Mouse (Mus musculus) megakaryocyte progenitor cell, adult 5-6 weeks (primary cell): ENCODE results near the gene Gosr2. TPM values are rescaled to one million over a fixed set of nuclear protein-coding genes. Genes with fewer than 3 reads are reported as not detected.
A peak's percentile ranks its signal among the peaks of the same experiment; 100 is the strongest.

Experiments
- ATAC-seq: replicated peaks from 2 replicates; pipeline ENCODE4 v1.8.0; 2016; ENCODE audit warnings: mild to moderate bottlenecking, moderate TSS enrichment, inconsistent platforms; ENCODE audit not compliant: poor library complexity
- total RNA-seq, 2 experiments: library from RNA; stranded (forward) in 1 of 2; stranded (reverse) in 1 of 2; fragments of 157-497, 149-512 nt in 1 of 2; fragments of 200-1000 nt in 1 of 2; gene quantifications; 2 replicates each; pipeline versions ENCODE4 v1.2.3 to v1.2.4; 2015 to 2017

The Gosr2 gene
- total RNA-seq (2015) = 42.3 and 48.3 TPM in 2 replicates
- total RNA-seq (2017) = 42.2 and 44.1 TPM in 2 replicates

GRCm38 (mm10) chr11:103697565-103698176 is at the start of gene Gosr2:
Gosr2 (minus strand) TSS chr11:103697898.
- peak; percentile 93 for ATAC-seq

- ATAC-seq = no peak
Measured at GRCm38 (mm10) chr11:103735046-103735781, 37.5 kb upstream of the Gosr2 start.

- ATAC-seq = no peak
Measured at GRCm38 (mm10) chr11:103734411-103735045, 36.8 kb upstream of the Gosr2 start.

GRCm38 (mm10) chr11:103733961-103734360 is 36.3 kb upstream of the Gosr2 start:
- no peak for ATAC-seq

- ATAC-seq = no peak
Measured at GRCm38 (mm10) chr11:103733069-103733468, 35.4 kb upstream of the Gosr2 start.

GRCm38 (mm10) chr11:103732306-103732705 is 34.6 kb upstream of the Gosr2 start:
- ATAC-seq = no peak

GRCm38 (mm10) chr11:103731594-103731993 is 33.9 kb upstream of the Gosr2 start:
- ATAC-seq = no peak

- ATAC-seq = no peak
Measured at GRCm38 (mm10) chr11:103729282-103729985, 31.7 kb upstream of the Gosr2 start.

- no peak for ATAC-seq
Measured at GRCm38 (mm10) chr11:103724331-103724771, 26.7 kb upstream of the Gosr2 start.

- ATAC-seq = no peak
Measured at GRCm38 (mm10) chr11:103722040-103722481, 24.4 kb upstream of the Gosr2 start.

GRCm38 (mm10) chr11:103721468-103722039 is 23.9 kb upstream of the Gosr2 start:
- peak; percentile 58 for ATAC-seq

GRCm38 (mm10) chr11:103719436-103719835 is 21.7 kb upstream of the Gosr2 start:
- no peak for ATAC-seq

GRCm38 (mm10) chr11:103716971-103717370 is 19.3 kb upstream of the Gosr2 start:
- no peak for ATAC-seq

- no peak for ATAC-seq
Measured at GRCm38 (mm10) chr11:103714074-103714473, 16.4 kb upstream of the Gosr2 start.

- no peak for ATAC-seq
Measured at GRCm38 (mm10) chr11:103711851-103712587, 14.3 kb upstream of the Gosr2 start.

GRCm38 (mm10) chr11:103709982-103710381 is 12.3 kb upstream of the Gosr2 start:
- no peak for ATAC-seq

GRCm38 (mm10) chr11:103707005-103707404 is 9.3 kb upstream of the Gosr2 start:
- ATAC-seq = no peak

GRCm38 (mm10) chr11:103698226-103698625 is 528 bp upstream of the Gosr2 start:
- no peak for ATAC-seq

- peak; percentile 67 for ATAC-seq
Measured at GRCm38 (mm10) chr11:103696851-103697564, 690 bp downstream of the Gosr2 start.
